Mouse (Mus musculus) liver, embryonic 16.5 days (tissue): ENCODE results near the gene Rnf187. TPM values are rescaled to one million over a fixed set of nuclear protein-coding genes. Genes with fewer than 3 reads are reported as not detected.

ENCODE experiments used
- ATAC-seq: fragments of 200-750 bp; cut with Nextera tagmentation; 2 replicates; pipeline ENCODE4 v1.8.0; 2017; ENCODE audit warnings: low read depth, mild to moderate bottlenecking, moderate number of reproducible peaks, moderate library complexity
- H3K27ac ChIP-seq: fragments of 300-500 bp; sonication (generic); 2 replicates; pipeline ENCODE4 v1.5.1; 2014; ENCODE audit warnings: mild to moderate bottlenecking, low read length
- H3K27me3 ChIP-seq: fragments of 300-500 bp; sonication (generic); 2 replicates; pipeline ENCODE4 v1.6.1; 2014; ENCODE audit warnings: low read depth, low read length, mixed read lengths; ENCODE audit not compliant: control insufficient read depth, insufficient read depth
- H3K36me3 ChIP-seq: fragments of 300-500 bp; sonication (generic); 2 replicates; pipeline ENCODE4 v1.6.1; 2014; ENCODE audit warnings: mild to moderate bottlenecking; ENCODE audit not compliant: control insufficient read depth, insufficient read depth
- H3K4me1 ChIP-seq: fragments of 300-500 bp; sonication (generic); 2 replicates; pipeline ENCODE4 v1.6.1; 2014; ENCODE audit warnings: low read depth, low read length, mixed read lengths; ENCODE audit not compliant: control insufficient read depth
- H3K4me2 ChIP-seq: fragments of 300-500 bp; sonication (generic); 2 replicates; pipeline ENCODE4 v1.6.1; 2014; ENCODE audit warnings: low read depth, low read length, mixed read lengths
- H3K4me3 ChIP-seq: fragments of 300-500 bp; sonication (generic); 2 replicates; pipeline ENCODE4 v1.5.1; 2014; ENCODE audit warnings: low read depth, mild to moderate bottlenecking, low read length
- H3K9ac ChIP-seq: fragments of 300-500 bp; sonication (generic); 2 replicates; pipeline ENCODE4 v1.6.1; 2014; ENCODE audit warnings: low read depth, low read length
- H3K9me3 ChIP-seq: fragments of 300-500 bp; sonication (generic); replicated peaks from 2 replicates; pipeline ENCODE4 v1.6.1; 2016; ENCODE audit warnings: low read length; ENCODE audit not compliant: control insufficient read depth
- WGBS: fragments of 180-500 bp; shearing (Covaris S2); extraction: QIAGEN DNeasy Blood & Tissue Kit; methylation state at CpG from one replicate; pipeline ENCODE4 v1.1.7; 2014; ENCODE audit not compliant: insufficient replicate concordance; 5-methylcytosine and 5-hydroxymethylcytosine counted together
- polyA plus RNA-seq: library from polyadenylated mRNA; unstranded; fragments of >200 nt; fragmentation: Nextera tagmentation; extraction: Ambion mirVana; gene quantifications from 2 replicates; pipeline ENCODE4 v1.2.1, GENCODE M21; 2015

Rnf187 gene
- polyA plus RNA-seq, result 74.5 and 81.7 TPM in 2 replicates

GRCm38 (mm10) chr11:58938322-58939087 lies at the start of gene Rnf187:
Gene Rnf187, minus strand, starts transcription at chr11:58938916.
- H3K9me3 ChIP-seq, result no peaks in the 10 kb centered on the region
- peak within 1 kb of the TSS; percentile 97 for H3K9ac ChIP-seq
- H3K27ac ChIP-seq, result peak within 1 kb of the TSS; percentile 92
- 0% methylated on average over 89 of the region's 95 CpGs for WGBS
- peaks cover 12% of the 10 kb centered on the region for H3K36me3 ChIP-seq
- peak within 1 kb of the TSS; percentile 97 for H3K4me2 ChIP-seq
- H3K4me1 ChIP-seq, result peaks cover 20% of the 10 kb centered on the region
- ATAC-seq, result peak; percentile 98
- peak within 1 kb of the TSS; percentile 89 for H3K4me3 ChIP-seq
- H3K27me3 ChIP-seq, result peaks cover under 1% of the 10 kb centered on the region; the same call in 1 of the 2 replicates

DNA sequence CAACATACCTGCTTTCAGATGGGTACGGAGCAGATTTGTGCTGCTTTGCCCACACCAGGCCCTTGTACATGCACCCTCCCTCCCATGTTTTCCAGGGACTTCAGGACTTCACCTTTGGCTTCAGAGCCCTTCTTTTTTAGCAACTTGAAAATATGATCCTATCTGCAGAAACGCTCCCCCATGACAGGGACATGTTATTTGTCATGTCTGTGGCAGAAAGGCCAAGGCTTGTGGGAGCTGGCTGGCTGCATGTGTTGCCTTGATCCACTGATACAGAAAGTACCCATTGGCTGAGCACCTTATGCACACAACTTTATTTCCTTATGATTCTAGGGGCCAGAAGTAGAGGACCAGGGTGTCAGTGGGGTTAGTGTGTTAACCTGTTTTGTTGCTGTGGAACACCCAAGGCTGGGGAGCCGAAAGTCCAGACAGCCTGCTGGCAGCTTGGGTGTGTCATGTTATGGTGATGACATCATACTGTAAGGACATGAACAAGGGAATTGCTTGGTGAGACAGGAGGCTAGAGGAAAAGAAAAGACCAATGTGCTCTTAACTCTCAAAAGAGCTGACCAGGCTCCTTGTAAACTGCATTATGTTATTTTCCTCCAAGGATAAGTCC lies 46.7 kb upstream of the Rnf187 start:
- H3K9me3 ChIP-seq, result no peaks in the 10 kb centered on the region
- no peak overlapping the region for H3K4me3 ChIP-seq
- peaks cover 13% of the 10 kb centered on the region for H3K4me1 ChIP-seq
- H3K27ac ChIP-seq, result no peak overlapping the region
- no peak overlapping the region for H3K9ac ChIP-seq
- no peak for ATAC-seq
- no peak overlapping the region for H3K4me2 ChIP-seq
- 84% methylated on average over 3 of the region's 3 CpGs for WGBS
- H3K27me3 ChIP-seq, result no peaks in the 10 kb centered on the region
- H3K36me3 ChIP-seq, result peaks cover 27% of the 10 kb centered on the region

- no peaks in the 10 kb centered on the region for H3K27me3 ChIP-seq
- H3K9me3 ChIP-seq, result no peaks in the 10 kb centered on the region
- H3K4me2 ChIP-seq, result no peak overlapping the region
- peaks cover 21% of the 10 kb centered on the region for H3K4me1 ChIP-seq
- H3K27ac ChIP-seq, result no peak overlapping the region
- no peak for ATAC-seq
- no peak overlapping the region for H3K9ac ChIP-seq
- no peak overlapping the region for H3K4me3 ChIP-seq
- H3K36me3 ChIP-seq, result peaks cover 21% of the 10 kb centered on the region
- WGBS, result 84% methylated on average over 7 of the region's 7 CpGs
Measured at GRCm38 (mm10) chr11:58984657-58985056, 45.9 kb upstream of the Rnf187 start.

GRCm38 (mm10) chr11:58983691-58984341 lies 45.1 kb upstream of the Rnf187 start:
- Histone ChIP-seq H3K9ac (no peak overlapping the region), H3K9me3 (no peaks in the 10 kb centered on the region), H3K36me3 (peaks cover 20% of the 10 kb centered on the region), H3K27me3 (no peaks in the 10 kb centered on the region), H3K27ac (no peak overlapping the region), H3K4me2 (no peak overlapping the region), H3K4me1 (peaks cover 29% of the 10 kb centered on the region), H3K4me3 (no peak overlapping the region)
- no peak for ATAC-seq
- 79% methylated on average over 6 of the region's 6 CpGs for WGBS

DNA sequence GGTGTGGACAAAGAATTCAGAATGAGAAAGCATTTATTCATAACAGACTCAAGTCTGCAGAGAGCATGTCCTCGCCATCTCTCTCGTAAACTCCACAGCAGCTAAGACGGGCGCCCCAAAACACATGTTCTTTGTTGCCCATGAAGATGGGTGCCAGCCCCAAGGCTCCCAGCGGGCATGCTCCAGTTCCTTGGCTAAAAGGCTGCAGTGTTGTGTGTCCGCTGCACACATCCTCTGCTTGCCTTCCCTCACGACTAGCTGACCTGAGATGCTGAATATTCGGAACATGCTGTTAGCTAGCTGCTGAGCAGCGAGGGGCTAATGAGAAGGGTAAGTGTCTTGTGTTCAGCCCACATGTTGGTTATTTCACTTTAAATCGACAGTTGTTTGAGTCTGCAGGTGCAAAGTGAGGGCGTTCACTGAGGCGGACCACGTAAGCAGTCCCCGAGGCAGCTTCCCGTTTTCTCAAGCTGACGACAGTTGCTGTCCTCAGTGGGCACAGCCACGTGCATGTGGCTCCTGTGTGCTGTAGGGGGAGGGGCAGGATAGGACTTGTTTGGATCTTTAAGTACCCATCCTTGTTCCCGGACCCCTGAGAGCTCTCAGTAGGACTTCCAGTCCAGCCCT lies 43.9 kb upstream of the Rnf187 start:
- Histone ChIP-seq H3K9ac (no peak overlapping the region), H3K27me3 (no peaks in the 10 kb centered on the region), H3K4me2 (no peak overlapping the region), H3K4me3 (no peak overlapping the region), H3K36me3 (peaks cover 17% of the 10 kb centered on the region), H3K4me1 (peaks cover 33% of the 10 kb centered on the region), H3K9me3 (no peaks in the 10 kb centered on the region), H3K27ac (no peak overlapping the region)
- no peak for ATAC-seq
- 61% methylated on average over 18 of the region's 18 CpGs for WGBS

GRCm38 (mm10) chr11:58981541-58982447 lies 43.1 kb upstream of the Rnf187 start:
- no peak for ATAC-seq
- Histone ChIP-seq H3K4me2 (no peak overlapping the region), H3K9ac (no peak overlapping the region), H3K4me1 (peaks cover 36% of the 10 kb centered on the region), H3K27me3 (no peaks in the 10 kb centered on the region), H3K4me3 (no peak overlapping the region), H3K27ac (no peak overlapping the region), H3K36me3 (peaks cover 14% of the 10 kb centered on the region), H3K9me3 (no peaks in the 10 kb centered on the region)
- 53% methylated on average over 14 of the region's 14 CpGs for WGBS

- H3K36me3 ChIP-seq, result peaks cover 14% of the 10 kb centered on the region
Measured at GRCm38 (mm10) chr11:58980381-58980990, 41.8 kb upstream of the Rnf187 start.

DNA sequence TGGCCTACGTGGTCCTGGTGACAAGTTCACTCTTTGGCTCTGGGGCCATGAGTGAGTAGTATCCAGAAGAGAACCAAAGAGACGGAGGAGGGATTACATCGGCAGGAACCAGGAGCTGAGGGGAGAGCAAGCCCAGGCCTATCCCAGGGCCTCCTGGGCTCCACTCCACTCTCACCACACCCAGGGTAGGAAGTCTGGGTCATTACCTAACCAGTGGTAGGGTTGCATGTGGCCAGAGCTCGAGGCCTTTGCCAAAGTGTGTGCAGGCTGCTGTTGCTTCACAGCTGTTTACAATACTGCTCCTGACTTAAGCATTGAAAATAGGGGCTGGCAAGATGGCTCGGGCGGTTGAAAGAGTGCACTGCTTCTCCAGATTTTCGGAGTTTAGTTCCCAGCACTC lies 40.9 kb upstream of the Rnf187 start:
- peak overlapping the region; percentile 92 for H3K4me2 ChIP-seq
- H3K36me3 ChIP-seq, result peaks cover 14% of the 10 kb centered on the region
- H3K4me1 ChIP-seq, result peaks cover 33% of the 10 kb centered on the region
- no peaks in the 10 kb centered on the region for H3K9me3 ChIP-seq
- H3K9ac ChIP-seq, result peak overlapping the region; percentile 92
- peak overlapping the region; percentile 84 for H3K27ac ChIP-seq
- no peaks in the 10 kb centered on the region for H3K27me3 ChIP-seq
- ATAC-seq, result peak; percentile 36; the same call in 1 of the 2 replicates
- 51% methylated on average over 7 of the region's 7 CpGs for WGBS
- H3K4me3 ChIP-seq, result peak overlapping the region; percentile 97

More at GRCm38 (mm10) chr11:58980381-58980990, 41.8 kb upstream of the Rnf187 start:
- peak overlapping the region; percentile 92; the same call in 1 of the 2 replicates for H3K9ac ChIP-seq
- H3K4me1 ChIP-seq, result peaks cover 33% of the 10 kb centered on the region
- WGBS, result 71% methylated on average over 5 of the region's 5 CpGs
- H3K9me3 ChIP-seq, result no peaks in the 10 kb centered on the region
- H3K27me3 ChIP-seq, result no peaks in the 10 kb centered on the region
- H3K4me2 ChIP-seq, result peak overlapping the region; percentile 92
- H3K27ac ChIP-seq, result no peak overlapping the region
- H3K4me3 ChIP-seq, result peak overlapping the region; percentile 21; the same call in 1 of the 2 replicates
- no peak for ATAC-seq
